Mouse (Mus musculus): ENCODE data around the gene Oxt. TPM values are rescaled to one million over a fixed set of nuclear protein-coding genes. Genes with fewer than 3 reads are reported as not detected.
A peak's percentile ranks its signal among the peaks of the same experiment; 100 is the strongest.
"Not testable (repeated sequence)": the region's sequence is repeated elsewhere in the genome, so short reads cannot be mapped to it uniquely, and the experiment has no call there.

Oxt gene
- polyA plus RNA-seq, 1 experiment, result not detected

- no peak overlapping the region for H3K27ac ChIP-seq (replicated peaks; ENCODE audit: low read depth, low read length)
- H3K4me3 ChIP-seq (ENCODE audit: insufficient read depth, low read depth, low read length), result peak overlapping the region; percentile 72
- peaks cover 8% of the 10 kb centered on the region; the same call in 1 of the 2 replicates for H3K4me1 ChIP-seq (ENCODE audit: control insufficient read depth, insufficient read depth, insufficient read length, low read length)
Measured at GRCm38 (mm10) chr2:130564063-130564462, 11.9 kb upstream of the Oxt start.

- H3K27ac ChIP-seq (replicated peaks; ENCODE audit: low read depth, low read length), result no peak overlapping the region
- peaks cover 8% of the 10 kb centered on the region; the same call in 1 of the 2 replicates for H3K4me1 ChIP-seq (ENCODE audit: control insufficient read depth, insufficient read depth, insufficient read length, low read length)
- peak overlapping the region; percentile 72 for H3K4me3 ChIP-seq (ENCODE audit: insufficient read depth, low read depth, low read length)
Measured at GRCm38 (mm10) chr2:130564983-130565382, 11.0 kb upstream of the Oxt start.

GRCm38 (mm10) chr2:130568921-130569320 is 7.1 kb upstream of the Oxt start:
- no peak overlapping the region for H3K4me3 ChIP-seq (ENCODE audit: insufficient read depth, low read depth, low read length)
- peaks cover 5% of the 10 kb centered on the region; the same call in 1 of the 2 replicates for H3K4me1 ChIP-seq (ENCODE audit: control insufficient read depth, insufficient read depth, insufficient read length, low read length)
- H3K27ac ChIP-seq (replicated peaks; ENCODE audit: low read depth, low read length), result no peak overlapping the region

GRCm38 (mm10) chr2:130569926-130570325 is 6.0 kb upstream of the Oxt start:
- Histone ChIP-seq H3K27ac (replicated peaks; ENCODE audit: low read depth, low read length) (no peak overlapping the region), H3K4me3 (ENCODE audit: insufficient read depth, low read depth, low read length) (no peak overlapping the region), H3K4me1 (ENCODE audit: control insufficient read depth, insufficient read depth, insufficient read length, low read length) (0 out of 2 replicates have a peak, but pooled peaks cover under 1% of the 10 kb centered on the region)

DNA sequence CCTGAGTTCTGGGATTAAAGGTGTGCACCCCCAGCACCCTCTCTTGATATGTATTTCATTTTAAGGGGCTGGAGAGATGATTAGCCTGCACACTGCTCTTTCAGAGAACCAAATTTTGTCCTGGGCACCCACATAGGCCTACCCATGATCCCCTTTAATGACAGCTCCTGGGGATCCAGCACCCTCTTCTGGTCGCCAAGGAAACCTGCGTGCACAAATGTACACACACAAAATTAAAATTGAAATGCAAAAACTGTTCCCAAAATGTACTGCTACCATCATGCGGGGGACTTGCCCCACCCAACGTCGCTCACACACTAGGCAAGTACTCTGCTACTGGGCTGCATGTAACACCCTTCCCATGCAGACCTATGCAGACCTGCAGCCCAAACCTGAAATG is 1.0 kb upstream of the Oxt start:
- H3K27ac ChIP-seq (replicated peaks; ENCODE audit: low read depth, low read length), result no peak overlapping the region
- H3K4me1 ChIP-seq (ENCODE audit: control insufficient read depth, insufficient read depth, insufficient read length, low read length), result no peaks in the 10 kb centered on the region
- H3K4me3 ChIP-seq (ENCODE audit: insufficient read depth, low read depth, low read length), result no peak overlapping the region

GRCm38 (mm10) chr2:130576564-130576963 is 591 bp downstream of the Oxt start:
- H3K4me1 ChIP-seq (ENCODE audit: control insufficient read depth, insufficient read depth, insufficient read length, low read length); H3K27ac ChIP-seq (replicated peaks; ENCODE audit: low read depth, low read length): not testable (repeated sequence)
- peak overlapping the region; percentile 22; the same call in 1 of the 2 replicates for H3K4me3 ChIP-seq (ENCODE audit: insufficient read depth, low read depth, low read length)

DNA sequence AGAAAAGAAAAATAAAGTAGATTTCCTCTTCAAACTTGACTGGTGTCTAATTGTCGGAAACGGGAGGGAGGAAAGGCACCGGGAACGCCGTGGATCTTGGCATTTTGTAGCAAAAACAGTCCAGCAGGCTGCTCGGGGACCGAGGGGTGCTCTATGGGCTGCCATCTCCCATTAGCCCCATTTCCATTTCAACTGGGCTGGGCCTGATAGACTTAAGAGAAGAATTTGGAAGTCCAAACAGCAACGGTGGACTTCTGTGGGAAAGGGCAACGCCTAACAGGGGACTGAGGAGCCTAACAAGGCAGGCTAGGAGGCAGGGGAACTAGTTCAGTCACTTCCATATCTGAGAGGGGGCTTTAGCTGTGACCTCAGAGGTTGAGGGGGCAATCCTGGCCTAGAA is 1.0 kb downstream of the Oxt start:
- H3K4me3 ChIP-seq (ENCODE audit: insufficient read depth, low read depth, low read length), result 0 out of 2 replicates have a peak overlapping the region, but pooled peaks have one; percentile 2
- H3K4me1 ChIP-seq (ENCODE audit: control insufficient read depth, insufficient read depth, insufficient read length, low read length), result no peaks in the 10 kb centered on the region
- no peak overlapping the region for H3K27ac ChIP-seq (replicated peaks; ENCODE audit: low read depth, low read length)

DNA sequence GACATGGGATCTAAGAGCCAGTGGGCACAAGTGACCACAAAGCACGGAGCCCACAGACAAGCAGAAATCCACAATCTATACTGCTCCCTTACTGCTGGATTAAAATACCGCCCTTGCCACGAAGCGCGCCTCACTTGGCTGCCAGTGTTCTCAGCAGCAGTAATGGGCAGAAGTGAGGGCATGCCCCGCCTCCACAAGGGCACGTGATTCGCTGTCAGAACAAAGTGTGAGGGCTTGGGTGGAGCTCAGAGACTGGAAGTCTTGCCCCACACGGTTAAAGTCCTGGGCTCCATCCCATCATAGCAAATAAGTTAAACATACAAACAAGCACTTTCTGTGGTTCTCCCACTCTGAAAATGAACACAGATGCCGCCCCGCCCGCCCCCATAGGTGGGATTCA is 1.7 kb downstream of the Oxt start:
- 0 out of 2 replicates have a peak overlapping the region, but pooled peaks have one; percentile 2 for H3K4me3 ChIP-seq (ENCODE audit: insufficient read depth, low read depth, low read length)
- H3K4me1 ChIP-seq (ENCODE audit: control insufficient read depth, insufficient read depth, insufficient read length, low read length), result no peaks in the 10 kb centered on the region
- no peak overlapping the region for H3K27ac ChIP-seq (replicated peaks; ENCODE audit: low read depth, low read length)

GRCm38 (mm10) chr2:130578148-130578547 is 2.2 kb downstream of the Oxt start:
- Histone ChIP-seq H3K27ac (replicated peaks; ENCODE audit: low read depth, low read length) (no peak overlapping the region), H3K4me1 (ENCODE audit: control insufficient read depth, insufficient read depth, insufficient read length, low read length) (no peaks in the 10 kb centered on the region), H3K4me3 (ENCODE audit: insufficient read depth, low read depth, low read length) (no peak overlapping the region)

GRCm38 (mm10) chr2:130579791-130580190 is 3.8 kb downstream of the Oxt start:
- no peaks in the 10 kb centered on the region for H3K4me1 ChIP-seq (ENCODE audit: control insufficient read depth, insufficient read depth, insufficient read length, low read length)
- H3K27ac ChIP-seq (replicated peaks; ENCODE audit: low read depth, low read length), result no peak overlapping the region
- H3K4me3 ChIP-seq (ENCODE audit: insufficient read depth, low read depth, low read length), result no peak overlapping the region

- H3K4me1 ChIP-seq (ENCODE audit: control insufficient read depth, insufficient read depth, insufficient read length, low read length), result no peaks in the 10 kb centered on the region
- no peak overlapping the region for H3K27ac ChIP-seq (replicated peaks; ENCODE audit: low read depth, low read length)
- H3K4me3 ChIP-seq (ENCODE audit: insufficient read depth, low read depth, low read length), result no peak overlapping the region
Measured at GRCm38 (mm10) chr2:130581201-130581600, 5.2 kb downstream of the Oxt start.

DNA sequence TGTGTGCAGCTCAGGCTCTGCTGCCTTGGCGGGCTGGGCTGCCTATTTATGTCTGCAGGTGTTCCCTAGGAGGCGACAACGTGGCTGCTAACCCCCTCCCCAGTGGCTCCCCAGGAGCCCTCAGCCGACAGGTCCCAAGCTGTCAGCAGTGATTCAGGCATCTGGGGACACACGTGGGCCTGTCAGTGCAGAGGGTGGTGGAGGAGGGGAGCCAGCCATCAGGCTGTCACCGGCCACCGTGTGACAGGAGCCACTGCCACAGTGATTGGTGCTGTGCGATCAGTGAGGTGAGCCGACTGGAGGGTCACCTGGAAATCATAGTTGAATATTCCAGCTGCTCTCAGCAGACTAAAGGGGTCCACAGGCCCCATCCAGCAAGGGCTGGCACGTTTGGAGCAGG is 6.6 kb downstream of the Oxt start, which contains the start of gene Avp:
Gene Avp, minus strand, starts transcription at position 3 of the 400 bp plus-strand sequence.
- H3K27ac ChIP-seq (replicated peaks; ENCODE audit: low read depth, low read length), result no peak within 1 kb of the TSS
- no peak within 1 kb of the TSS for H3K4me3 ChIP-seq (ENCODE audit: insufficient read depth, low read depth, low read length)
- no peaks in the 10 kb centered on the region for H3K4me1 ChIP-seq (ENCODE audit: control insufficient read depth, insufficient read depth, insufficient read length, low read length)

GRCm38 (mm10) chr2:130583902-130584560 is 8.1 kb downstream of the Oxt start:
- Histone ChIP-seq H3K27ac (replicated peaks; ENCODE audit: low read depth, low read length) (no peak overlapping the region), H3K4me3 (ENCODE audit: insufficient read depth, low read depth, low read length) (no peak overlapping the region), H3K4me1 (ENCODE audit: control insufficient read depth, insufficient read depth, insufficient read length, low read length) (no peaks in the 10 kb centered on the region)

- no peak overlapping the region for H3K4me3 ChIP-seq (ENCODE audit: insufficient read depth, low read depth, low read length)
- no peak overlapping the region for H3K27ac ChIP-seq (replicated peaks; ENCODE audit: low read depth, low read length)
- H3K4me1 ChIP-seq (ENCODE audit: control insufficient read depth, insufficient read depth, insufficient read length, low read length), result no peaks in the 10 kb centered on the region
Measured at GRCm38 (mm10) chr2:130586016-130586415, 10.0 kb downstream of the Oxt start.

- Histone ChIP-seq H3K4me1 (ENCODE audit: control insufficient read depth, insufficient read depth, insufficient read length, low read length) (no peaks in the 10 kb centered on the region), H3K27ac (replicated peaks; ENCODE audit: low read depth, low read length) (no peak overlapping the region), H3K4me3 (ENCODE audit: insufficient read depth, low read depth, low read length) (no peak overlapping the region)
Measured at GRCm38 (mm10) chr2:130588373-130588772, 12.4 kb downstream of the Oxt start.

DNA sequence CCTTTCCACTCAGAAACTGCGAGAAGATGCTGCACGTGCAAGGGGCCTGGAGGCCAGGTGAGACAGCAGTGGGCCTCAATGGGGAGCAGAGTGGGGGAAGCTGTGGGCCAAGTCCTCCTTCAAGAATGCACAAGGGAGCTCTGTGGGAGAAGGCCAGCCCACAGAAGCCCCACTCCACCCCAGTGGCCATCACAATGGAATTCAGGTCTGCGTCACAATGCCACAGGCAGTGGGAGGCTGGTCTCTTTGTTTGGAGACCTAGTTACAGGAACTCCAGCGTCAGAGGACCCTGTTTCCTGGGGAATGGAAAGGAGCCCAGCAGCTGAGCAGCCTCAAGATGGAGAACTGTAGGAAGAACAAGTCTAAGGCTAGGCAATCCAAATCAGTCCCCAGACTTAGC is 13.2 kb downstream of the Oxt start:
- no peak overlapping the region for H3K4me3 ChIP-seq (ENCODE audit: insufficient read depth, low read depth, low read length)
- no peaks in the 10 kb centered on the region for H3K4me1 ChIP-seq (ENCODE audit: control insufficient read depth, insufficient read depth, insufficient read length, low read length)
- no peak overlapping the region for H3K27ac ChIP-seq (replicated peaks; ENCODE audit: low read depth, low read length)
